Mouse (Mus musculus) right cerebral cortex, postnatal 10 days (tissue): ENCODE data around the gene Ckap2.
A peak's percentile ranks its signal among the peaks of the same experiment; 100 is the strongest.

Source experiments
- DNase-seq, 2 experiments: peaks; one replicate each; pipeline ENCODE4 v3.0.0; 2021; ENCODE audit warnings: low spot score in 2 of 2

Gene Ckap2

DNA sequence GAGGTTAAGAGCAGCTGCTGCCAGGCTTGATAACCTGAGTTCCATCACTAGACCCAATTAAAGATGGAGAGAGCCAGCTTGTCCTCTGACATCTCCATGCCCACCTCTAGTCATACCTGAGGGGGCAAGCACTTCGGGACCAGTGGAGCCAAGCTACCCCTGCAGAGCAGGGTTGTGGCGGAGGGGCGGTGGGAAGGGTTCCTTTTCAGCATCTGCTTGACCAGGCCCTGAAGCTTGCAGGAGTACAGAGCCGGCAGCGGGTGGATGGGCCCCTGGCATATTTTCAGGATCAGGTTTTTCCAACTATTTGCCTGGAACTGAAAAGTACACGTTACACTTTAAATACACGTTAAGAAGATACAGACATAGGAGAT lies 37.3 kb downstream of the Ckap2 start:
- DNase-seq, result no peak

DNA sequence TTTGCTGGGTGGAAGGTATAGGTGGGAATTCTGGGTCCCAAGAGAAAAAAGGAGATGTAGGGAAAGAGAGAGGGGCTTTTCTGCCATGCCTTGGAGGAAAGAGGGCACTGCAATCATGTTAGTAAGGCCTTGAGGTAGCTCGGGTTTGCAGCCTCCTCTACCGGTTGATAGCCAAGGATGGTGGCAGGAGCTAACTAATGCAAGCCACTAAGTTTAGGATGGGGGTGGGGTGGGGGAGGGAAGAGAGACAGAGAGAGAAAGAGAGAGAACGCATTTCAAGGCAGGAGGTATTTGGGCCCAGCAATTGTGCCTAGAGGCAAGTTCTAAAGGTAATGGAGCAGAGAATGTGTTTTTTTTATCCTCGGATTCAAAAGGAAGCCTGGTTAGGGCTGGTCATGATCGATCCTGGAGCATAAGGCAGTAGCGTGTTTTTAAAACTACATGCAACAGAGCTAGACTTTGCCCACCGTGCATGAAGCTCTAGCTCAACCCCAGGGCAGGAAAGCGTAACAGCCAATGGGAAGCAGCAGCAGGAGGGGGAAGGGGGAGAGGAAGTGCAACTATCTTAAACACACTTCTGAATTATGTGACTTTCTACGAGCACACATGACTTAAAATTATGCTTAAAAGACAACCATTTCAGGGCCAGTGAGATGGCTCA lies 37.8 kb downstream of the Ckap2 start:
- DNase-seq, result no peak

DNA sequence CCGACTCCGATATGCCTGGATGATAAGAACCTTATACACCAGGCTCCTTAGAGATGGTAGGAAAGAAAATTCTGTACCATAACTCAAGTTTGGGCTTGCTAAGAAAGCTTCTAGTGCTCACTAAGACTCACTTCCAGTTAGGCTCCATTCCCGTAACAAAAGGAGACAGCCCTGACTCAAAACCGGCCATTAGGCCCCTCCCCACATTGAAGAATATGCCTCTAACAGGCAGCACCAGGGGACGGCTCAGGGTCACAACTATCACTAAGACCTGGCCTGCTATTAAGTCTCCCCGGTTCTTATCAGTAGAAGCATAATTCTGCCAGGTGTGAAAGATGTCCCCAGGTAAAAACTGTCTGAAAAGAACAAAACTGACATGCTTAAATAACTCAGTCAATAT lies 39.8 kb downstream of the Ckap2 start:
- no peak for DNase-seq

DNA sequence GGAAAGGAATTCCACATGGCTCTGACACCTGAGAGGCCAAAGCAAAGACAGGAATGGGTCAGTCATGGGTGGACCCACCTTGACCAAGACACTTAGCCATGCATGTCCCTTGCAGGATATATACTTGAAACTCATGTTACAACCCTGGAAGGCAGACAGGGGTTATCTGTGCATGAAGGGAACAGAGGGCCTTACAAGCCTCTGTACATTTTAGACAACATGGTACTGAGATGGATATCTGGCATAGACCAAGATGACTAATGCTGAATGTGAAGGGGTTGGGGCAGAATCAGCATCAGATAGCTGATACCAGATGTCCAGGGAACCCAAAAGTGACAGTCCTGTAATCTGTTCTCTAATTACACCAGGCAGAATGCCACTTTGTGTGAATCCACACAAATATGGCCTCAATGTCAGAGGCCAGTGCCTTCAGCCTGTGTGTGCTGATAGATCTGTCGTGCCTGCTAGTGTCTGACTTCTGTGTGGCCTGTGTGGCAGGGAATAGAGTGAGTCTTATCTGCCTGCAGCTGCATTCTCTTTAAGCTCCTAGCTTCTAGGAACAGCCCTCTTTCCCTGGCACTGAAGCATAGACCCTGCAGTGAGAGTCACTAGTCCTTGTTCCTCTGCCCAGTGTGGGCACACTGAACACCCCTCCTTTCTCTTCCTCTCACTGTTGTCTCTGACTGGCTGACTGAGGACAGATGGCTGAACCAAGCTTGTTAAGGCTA lies 41.7 kb downstream of the Ckap2 start:
- DNase-seq, result no peak

DNA sequence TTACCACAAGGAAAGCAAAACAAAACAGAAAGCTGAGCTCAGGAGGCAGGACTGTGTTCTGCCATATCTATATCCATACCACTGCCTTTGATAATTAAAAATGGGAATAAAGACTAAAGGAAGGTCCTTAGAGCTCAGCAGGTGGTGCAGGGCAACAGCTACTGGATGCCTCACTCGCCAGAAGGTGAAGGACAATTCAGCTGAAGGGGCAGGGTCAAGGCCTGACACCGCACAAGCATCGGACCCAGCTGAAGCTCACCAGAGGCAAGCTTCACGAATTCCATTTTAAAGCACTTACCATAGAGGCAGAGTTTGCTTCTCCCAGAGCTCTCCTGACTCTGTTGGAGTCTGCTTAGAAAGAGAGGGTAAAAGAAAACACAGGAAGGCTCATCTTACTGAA lies 43.0 kb downstream of the Ckap2 start:
- DNase-seq, result no peak

DNA sequence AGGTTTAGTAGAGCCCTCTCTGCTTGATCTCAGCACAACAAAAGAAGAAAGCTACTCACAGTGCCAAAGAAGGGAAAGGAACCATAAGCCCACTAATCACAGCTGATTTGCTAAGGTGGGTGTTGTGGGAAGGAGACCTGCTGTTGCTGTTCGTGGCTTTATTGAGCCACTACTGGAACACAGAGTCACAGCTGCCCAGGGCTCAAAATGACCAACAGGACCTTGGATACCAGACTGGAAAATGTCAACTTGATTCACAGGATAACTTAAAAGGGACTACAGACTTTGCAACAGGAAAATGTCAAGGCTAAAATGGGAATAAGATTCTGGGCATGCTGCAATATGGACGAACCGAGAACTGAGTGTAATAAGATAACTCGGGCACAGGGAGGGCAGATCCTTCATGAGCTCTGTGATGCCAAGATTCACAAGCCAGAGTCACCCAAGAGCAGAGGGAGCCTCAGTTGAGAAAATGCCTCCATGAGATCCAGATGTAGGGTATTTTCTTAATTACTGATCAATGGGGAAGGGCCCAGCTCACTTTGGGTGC lies 43.7 kb downstream of the Ckap2 start:
- DNase-seq, result no peak

DNA sequence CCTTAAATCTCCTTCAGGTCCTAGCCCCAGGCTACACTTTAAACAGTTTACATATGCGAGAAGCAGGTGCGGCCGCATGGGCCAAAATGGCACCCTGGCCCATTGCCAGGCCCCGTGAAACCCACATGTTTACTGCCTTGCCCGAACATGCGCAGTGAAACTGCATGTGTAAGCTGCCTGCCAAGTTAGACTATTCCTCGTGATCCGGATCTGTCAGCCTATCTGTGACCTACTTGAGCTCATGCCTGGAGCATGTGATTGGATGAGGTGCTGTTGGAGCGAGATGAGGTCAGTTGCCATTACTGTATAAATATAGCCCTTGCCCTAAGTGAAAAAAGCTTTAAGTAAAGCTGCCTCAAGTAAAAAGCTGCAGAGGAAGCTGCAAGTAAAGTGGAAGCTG lies 49.2 kb downstream of the Ckap2 start:
- peak in 1 of 2 experiments; percentile 40 for DNase-seq

DNA sequence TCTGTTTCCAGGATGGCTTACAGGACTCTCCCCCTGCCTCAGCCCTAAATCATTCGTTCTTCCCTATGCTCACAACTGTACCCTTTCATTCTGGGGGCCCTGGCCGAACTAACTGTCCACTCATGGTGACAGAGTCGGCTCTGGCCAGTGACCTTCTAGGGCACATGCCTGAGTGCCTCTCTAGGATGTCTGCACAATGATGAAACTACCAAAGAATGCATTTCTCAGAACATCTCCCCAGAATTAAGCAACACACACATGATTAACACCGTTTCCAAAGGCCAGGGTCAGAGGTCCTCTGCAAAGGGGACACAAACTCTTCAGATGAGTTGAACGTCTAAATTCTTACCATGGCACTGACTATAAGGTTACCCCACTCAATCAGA lies 50.9 kb downstream of the Ckap2 start:
- DNase-seq, result no peak

DNA sequence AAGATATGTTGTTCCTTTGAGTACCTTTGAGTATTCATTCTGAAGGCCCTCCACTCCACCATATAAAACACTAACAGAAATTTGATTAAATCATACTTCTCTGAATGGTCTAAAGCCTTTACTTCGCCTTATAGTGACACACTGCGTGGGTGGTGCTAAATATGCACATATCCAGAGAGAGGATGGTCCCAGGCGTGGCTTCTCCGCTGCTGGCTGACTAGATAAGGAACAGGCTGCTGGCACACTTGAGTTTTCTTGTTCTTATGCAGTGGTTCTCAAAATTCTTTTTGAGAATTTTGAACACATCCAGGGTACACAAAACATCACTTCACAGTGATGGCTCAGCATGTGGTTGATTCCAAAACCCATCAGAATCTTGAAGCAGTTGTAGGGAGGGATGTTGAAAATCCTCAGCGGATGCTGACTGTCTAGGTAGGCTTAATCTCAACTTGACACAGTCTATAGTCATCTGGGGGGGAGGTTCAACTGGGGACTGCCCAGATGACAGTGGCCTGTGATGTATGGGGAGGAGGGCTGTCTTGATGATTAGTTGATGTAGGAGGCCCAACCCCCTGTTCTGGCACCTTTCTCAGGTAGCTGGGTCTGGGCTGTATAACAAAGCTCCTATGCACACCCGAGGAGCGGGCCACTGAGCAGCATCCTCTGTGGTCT lies 51.4 kb downstream of the Ckap2 start:
- no peak for DNase-seq

DNA sequence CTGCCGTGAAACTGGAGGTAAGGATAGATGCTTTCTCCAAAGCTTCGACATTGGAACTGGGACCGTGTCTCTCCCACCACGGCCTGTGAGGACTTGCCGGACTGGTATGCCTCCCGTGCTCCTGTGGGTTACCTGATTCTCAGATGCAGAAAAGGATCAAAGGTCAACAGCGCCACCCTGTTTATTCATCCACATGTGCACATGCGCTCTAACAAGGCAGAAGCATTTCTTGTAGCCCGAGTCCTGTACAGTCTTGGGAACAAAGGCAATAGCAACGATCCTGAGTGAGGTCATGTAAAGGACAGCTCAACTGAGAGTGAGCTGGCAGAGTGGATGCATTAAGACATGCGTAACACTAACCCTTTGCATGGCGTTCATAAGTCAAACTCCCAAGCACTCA lies 53.6 kb downstream of the Ckap2 start:
- DNase-seq, result no peak

DNA sequence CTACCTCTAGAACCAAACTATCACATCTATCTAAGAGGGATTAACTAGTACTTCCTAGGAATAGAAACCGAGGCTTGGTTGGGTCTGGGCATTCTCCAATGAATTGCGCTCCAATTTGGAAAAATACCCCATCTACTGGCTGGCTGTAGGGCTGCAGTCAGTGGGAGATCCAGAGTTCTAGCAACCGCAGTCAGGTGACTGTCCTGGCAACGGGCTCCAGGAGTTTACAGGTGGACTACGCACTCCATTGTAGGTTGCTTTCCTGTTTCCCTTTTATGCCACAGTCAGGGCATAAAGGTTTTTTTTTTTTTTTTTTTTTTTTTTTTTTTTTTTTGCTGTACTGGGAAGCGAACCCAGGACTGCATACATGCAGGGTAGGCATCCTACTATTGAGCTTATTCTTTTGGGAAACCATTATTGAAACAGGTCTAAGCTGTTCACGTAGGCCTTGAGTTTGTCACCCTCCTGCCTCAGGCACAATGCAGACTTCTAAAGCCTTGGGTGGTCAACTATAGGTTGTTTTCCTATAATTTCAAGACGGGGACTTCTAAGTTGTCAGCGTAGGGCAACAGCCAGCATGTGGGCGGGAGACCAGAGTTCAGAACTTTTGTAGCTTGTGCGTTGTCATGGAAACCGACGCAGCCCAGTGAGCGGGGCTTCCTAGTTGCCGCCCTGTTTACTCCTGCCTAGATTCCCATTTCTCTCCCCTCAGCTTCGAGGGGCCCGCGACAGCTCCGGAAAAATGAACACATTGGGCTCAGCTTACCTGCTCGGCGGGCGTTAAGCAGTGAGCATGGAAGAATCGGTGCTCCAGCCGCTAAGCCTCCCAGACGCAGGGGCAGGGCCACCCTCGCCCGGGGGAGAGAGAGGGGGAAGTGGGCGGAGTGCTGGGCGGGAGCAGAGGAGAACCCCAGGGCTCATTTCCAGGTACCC lies 61.1 kb downstream of the Ckap2 start, which contains the start of gene Nek5:
Nek5 (minus strand) TSS at position 834 of the 933 bp plus-strand sequence.
- DNase-seq, result peak; percentile 50 to 53
